Mouse (Mus musculus) MEL (cell line): Measurements from ENCODE around the gene Dock3. TPM values are rescaled to one million over a fixed set of nuclear protein-coding genes. Genes with fewer than 3 reads are reported as not detected.

ENCODE experiments used
- DNase-seq: peaks from one replicate; pipeline ENCODE4 v3.0.0; 2011; ENCODE audit warnings: low read depth, low spot score
- H3K27ac ChIP-seq: 2 replicates; pipeline ENCODE4 v1.5.1; 2012; ENCODE audit warnings: low read depth, mild to moderate bottlenecking, control low read depth, low read length, moderate library complexity; ENCODE audit not compliant: control insufficient read depth
- H3K27me3 ChIP-seq, 2 experiments: fragments of 150-350 bp in 1 of 2; sonication (generic) in 1 of 2; 2 replicates each; pipeline ENCODE4 v1.6.1; 2012; ENCODE audit warnings: low read length in 2 of 2, mild to moderate bottlenecking in 2 of 2, improper control_type of control experiment in 1 of 2, moderate library complexity in 1 of 2; ENCODE audit not compliant: insufficient read depth in 2 of 2, control insufficient read depth in 1 of 2
- H3K36me3 ChIP-seq, 2 experiments: 2 replicates each; pipeline ENCODE4 v1.6.1; 2012 to 2014; ENCODE audit warnings: low read length in 2 of 2, improper control_type of control experiment in 1 of 2, inconsistent platforms in 1 of 2, mild to moderate bottlenecking in 1 of 2; ENCODE audit not compliant: insufficient read depth in 2 of 2, control insufficient read depth in 1 of 2
- H3K4me1 ChIP-seq, 2 experiments: fragments of 150-350 bp in 1 of 2; sonication (generic) in 1 of 2; 2 replicates each; pipeline ENCODE4 v1.6.1; 2012; ENCODE audit warnings: low read length in 2 of 2, improper control_type of control experiment in 1 of 2, mild to moderate bottlenecking in 1 of 2; ENCODE audit not compliant: insufficient read depth in 2 of 2, control insufficient read depth in 1 of 2
- H3K4me3 ChIP-seq, 2 experiments: fragments of 150-350 bp in 1 of 2; sonication (generic) in 1 of 2; 2 replicates each; pipeline ENCODE4 v1.5.1; 2012; ENCODE audit warnings: low read depth in 2 of 2, low read length in 2 of 2, mild to moderate bottlenecking in 2 of 2, moderate library complexity in 2 of 2, control low read depth in 1 of 2, improper control_type of control experiment in 1 of 2; ENCODE audit not compliant: control insufficient read depth in 1 of 2, insufficient read depth in 1 of 2
- H3K79me2 ChIP-seq: 2 replicates; pipeline ENCODE4 v1.6.1; 2012; ENCODE audit warnings: mild to moderate bottlenecking, low read length, moderate library complexity; ENCODE audit not compliant: control insufficient read depth, poor library complexity, insufficient read depth
- H3K9ac ChIP-seq: 2 replicates; pipeline ENCODE4 v1.6.1; 2012; ENCODE audit warnings: low read depth, mild to moderate bottlenecking, control low read depth, low read length, moderate library complexity; ENCODE audit not compliant: control insufficient read depth, poor library complexity, severe bottlenecking
- H3K9me3 ChIP-seq: fragments of 150-350 bp; sonication (generic); replicated peaks from 2 replicates; pipeline ENCODE4 v1.6.1; 2012; ENCODE audit warnings: mild to moderate bottlenecking, low read length, improper control_type of control experiment, moderate library complexity; ENCODE audit not compliant: insufficient read depth
- BHLHE40 ChIP-seq: IDR thresholded peaks from 2 replicates; pipeline ENCODE4 v1.6.1; 2012; ENCODE audit warnings: low read depth, mild to moderate bottlenecking, inconsistent platforms, low read length, improper control_type of control experiment, borderline replicate concordance
- CTCF ChIP-seq, 3 experiments: IDR thresholded peaks in 2 of 3; conservative IDR thresholded peaks in 1 of 3; 2 replicates each; pipeline ENCODE4 v1.5.1; 2011 to 2012; ENCODE audit warnings: low read length in 3 of 3, low read depth in 2 of 3, mild to moderate bottlenecking in 2 of 3, improper control_type of control experiment in 1 of 3, inconsistent platforms in 1 of 3, mixed read lengths in 1 of 3, moderate library complexity in 1 of 3; ENCODE audit not compliant: control insufficient read depth in 1 of 3, insufficient read depth in 1 of 3, poor library complexity in 1 of 3, severe bottlenecking in 1 of 3
- E2F4 ChIP-seq: IDR thresholded peaks from 2 replicates; pipeline ENCODE4 v1.6.1; 2011; ENCODE audit warnings: low read depth, low read length, improper control_type of control experiment, borderline replicate concordance
- EP300 ChIP-seq, 2 experiments: IDR thresholded peaks; 2 replicates each; pipeline ENCODE4 v1.6.1; 2011; ENCODE audit warnings: improper control_type of control experiment in 2 of 2, low read length in 2 of 2, low read depth in 1 of 2, mild to moderate bottlenecking in 1 of 2
- ETS1 ChIP-seq: IDR thresholded peaks from 2 replicates; pipeline ENCODE4 v1.6.1; 2012; ENCODE audit warnings: low read depth, mild to moderate bottlenecking, inconsistent platforms, low read length, improper control_type of control experiment, moderate library complexity
- GABPA ChIP-seq: IDR thresholded peaks from 2 replicates; pipeline ENCODE4 v1.6.1; 2012; ENCODE audit warnings: low read depth, mild to moderate bottlenecking, inconsistent platforms, low read length, improper control_type of control experiment, moderate library complexity
- HCFC1 ChIP-seq: IDR thresholded peaks from 2 replicates; pipeline ENCODE4 v1.6.1; 2012; ENCODE audit warnings: low read depth, mild to moderate bottlenecking, inconsistent platforms, low read length, improper control_type of control experiment, moderate library complexity
- MAFK ChIP-seq: IDR thresholded peaks from 2 replicates; pipeline ENCODE4 v1.6.1; 2011; ENCODE audit warnings: low read depth, mild to moderate bottlenecking, low read length, improper control_type of control experiment, borderline replicate concordance
- MAX ChIP-seq: IDR thresholded peaks from 2 replicates; pipeline ENCODE4 v1.6.1; 2011; ENCODE audit warnings: low read length, improper control_type of control experiment
- MAZ ChIP-seq: IDR thresholded peaks from 2 replicates; pipeline ENCODE4 v1.6.1; 2012; ENCODE audit warnings: low read depth, mild to moderate bottlenecking, inconsistent platforms, low read length, improper control_type of control experiment
- MEF2A ChIP-seq: IDR thresholded peaks from 2 replicates; pipeline ENCODE4 v1.6.1; 2014; ENCODE audit warnings: low read depth, mild to moderate bottlenecking, inconsistent platforms, low read length, improper control_type of control experiment; ENCODE audit not compliant: poor library complexity, insufficient replicate concordance, severe bottlenecking; ENCODE audit errors: extremely low read depth
- MXI1 ChIP-seq: IDR thresholded peaks from 2 replicates; pipeline ENCODE4 v1.6.1; 2011; ENCODE audit warnings: mild to moderate bottlenecking, low read depth, low read length, improper control_type of control experiment
- MYC ChIP-seq: IDR thresholded peaks from 2 replicates; pipeline ENCODE4 v1.6.1; 2011; ENCODE audit warnings: low read depth, mild to moderate bottlenecking, low read length, improper control_type of control experiment, moderate library complexity
- NELFE ChIP-seq: IDR thresholded peaks from 2 replicates; pipeline ENCODE4 v1.6.1; 2011; ENCODE audit warnings: low read depth, low read length, improper control_type of control experiment
- NRF1 ChIP-seq: IDR thresholded peaks from 2 replicates; pipeline ENCODE4 v1.6.1; 2014; ENCODE audit warnings: low read depth, mild to moderate bottlenecking, inconsistent platforms, low read length, improper control_type of control experiment, moderate library complexity; ENCODE audit not compliant: poor library complexity, insufficient read depth, severe bottlenecking
- POLR2AphosphoS2 ChIP-seq: IDR thresholded peaks from 2 replicates; pipeline ENCODE4 v1.6.1; 2011; ENCODE audit warnings: low read length, improper control_type of control experiment
- SIN3A ChIP-seq: IDR thresholded peaks from 2 replicates; pipeline ENCODE4 v1.6.1; 2012; ENCODE audit warnings: low read length, improper control_type of control experiment, inconsistent platforms
- SMC3 ChIP-seq: IDR thresholded peaks from 2 replicates; pipeline ENCODE4 v1.6.1; 2011; ENCODE audit warnings: low read depth, low read length, improper control_type of control experiment
- TAL1 ChIP-seq: IDR thresholded peaks from 2 replicates; pipeline ENCODE4 v1.6.1; 2012; ENCODE audit warnings: mild to moderate bottlenecking, inconsistent platforms, low read length, moderate library complexity, mixed read lengths
- TBP ChIP-seq: IDR thresholded peaks from 2 replicates; pipeline ENCODE4 v1.8.0; 2011; ENCODE audit warnings: low read depth, low read length, improper control_type of control experiment
- UBTF ChIP-seq: IDR thresholded peaks from 2 replicates; pipeline ENCODE4 v1.6.1; 2012; ENCODE audit warnings: low read depth, mild to moderate bottlenecking, inconsistent platforms, low read length, improper control_type of control experiment, moderate library complexity, borderline replicate concordance; ENCODE audit not compliant: insufficient read depth
- ZKSCAN1 ChIP-seq: IDR thresholded peaks from 2 replicates; pipeline ENCODE4 v1.6.1; 2012; ENCODE audit warnings: low read depth, mild to moderate bottlenecking, inconsistent platforms, low read length, improper control_type of control experiment, moderate library complexity
- ZNF384 ChIP-seq: IDR thresholded peaks from 2 replicates; pipeline ENCODE4 v1.6.1; 2012; ENCODE audit warnings: low read depth, mild to moderate bottlenecking, inconsistent platforms, low read length, improper control_type of control experiment
- polyA plus RNA-seq, 2 experiments: library from polyadenylated mRNA; stranded (reverse) in 1 of 2; unstranded in 1 of 2; fragments of >175 nt in 1 of 2; fragments of >200 nt in 1 of 2; gene quantifications; 2 replicates each; pipeline versions ENCODE4 v1.2.1 to v1.2.4; 2012; ENCODE audit warnings: low replicate concordance in 2 of 2, low read depth in 1 of 2; ENCODE audit not compliant: insufficient read length in 2 of 2, insufficient read depth in 1 of 2, missing spikeins in 1 of 2
- total RNA-seq: library from RNA; depleted of rRNA; stranded (reverse); fragments of 300-350 nt; gene quantifications from 2 replicates; pipeline ENCODE4 v1.2.3, GENCODE M21; 2012

The Dock3 gene
- total and polyA plus RNA-seq, 3 experiments: 0.03 to 0.08 TPM; not detected in 1

- Histone ChIP-seq H3K4me3 (no peak overlapping the region), H3K9ac (no peak overlapping the region), H3K36me3 (no peaks in the 10 kb centered on the region), H3K9me3 (no peaks in the 10 kb centered on the region), H3K4me1 (no peaks in the 10 kb centered on the region), H3K27ac (no peak overlapping the region), H3K79me2 (no peaks in the 10 kb centered on the region), H3K27me3 (peaks cover 22 to 32% of the 10 kb centered on the region in 2 experiments)
- DNase-seq: no peak
- TF ChIP-seq ZNF384: no peak
- TF ChIP-seq MAZ: no peak
- no peak for TF ChIP-seq MYC
- TF ChIP-seq SMC3: no peak
- TF ChIP-seq BHLHE40: no peak
- no peak for TF ChIP-seq GABPA
- TF ChIP-seq HCFC1: no peak
- TF ChIP-seq NELFE: no peak
Measured at GRCm38 (mm10) chr9:107235261-107235660, 3.6 kb upstream of the Dock3 start.

DNA sequence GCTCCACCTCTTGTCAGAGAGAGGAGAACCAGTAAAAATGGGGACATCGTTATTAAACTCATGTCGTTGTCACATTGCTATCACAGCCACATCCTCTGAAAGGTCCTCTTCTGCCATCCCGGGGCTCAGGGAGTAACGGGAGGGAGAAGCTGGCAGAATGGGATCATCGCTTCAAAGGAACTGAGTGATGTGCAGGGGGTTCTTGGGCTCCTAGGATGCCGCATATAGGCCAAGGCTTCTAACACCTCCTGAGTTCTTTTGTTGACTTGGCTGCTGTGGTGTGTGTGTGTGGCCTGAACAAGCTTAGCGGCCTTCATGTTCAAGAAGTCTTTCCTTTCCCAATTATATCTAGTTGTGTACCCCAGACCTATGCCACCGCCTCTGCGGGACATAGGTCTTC, 431 bp upstream of the Dock3 start:
- Histone ChIP-seq H3K79me2 (no peaks in the 10 kb centered on the region), H3K4me3 (no peak overlapping the region), H3K27me3 (peaks cover 12 to 16% of the 10 kb centered on the region in 2 experiments), H3K36me3 (no peaks in the 10 kb centered on the region), H3K9me3 (no peaks in the 10 kb centered on the region), H3K27ac (no peak overlapping the region), H3K4me1 (no peaks in the 10 kb centered on the region), H3K9ac (no peak overlapping the region)
- TF ChIP-seq BHLHE40 (no peak), EP300 (IDR thresholded peaks at IDR 0.05; ENCODE audit: low read depth in 1 of 2, low read length in 2 of 2) (no peak), UBTF (no peak), MEF2A (no peak), GABPA (no peak), E2F4 (no peak), MAZ (no peak), HCFC1 (no peak), MAX (no peak), MXI1 (no peak), CTCF (IDR thresholded peaks at IDR 0.05 in 2 of 3, conservative IDR thresholded peaks at IDR 0.05 in 1 of 3; ENCODE audit: control insufficient read depth in 1 of 3, insufficient read depth in 1 of 3, low read depth in 2 of 3, low read length in 3 of 3, poor library complexity in 1 of 3, severe bottlenecking in 1 of 3) (no peak), SIN3A (no peak), ZKSCAN1 (no peak), NRF1 (no peak), MAFK (no peak), POLR2AphosphoS2 (no peak), TAL1 (no peak), TBP (no peak), ETS1 (no peak)
- no peak for DNase-seq
